Mouse (Mus musculus) neutrophil, adult 5-6 weeks (primary cell): ENCODE measurements around the gene St5. TPM values are rescaled to one million over a fixed set of nuclear protein-coding genes. Genes with fewer than 3 reads are reported as not detected.

Source experiments
- ATAC-seq: fragments of 151-379, 151-347 bp; 2 replicates; pipeline ENCODE4 v1.8.0; 2017; ENCODE audit warnings: mild to moderate bottlenecking, moderate TSS enrichment; ENCODE audit not compliant: insufficient number of reproducible peaks, poor library complexity, low FRiP score, severe bottlenecking; ENCODE audit errors: extremely low read depth
- total RNA-seq: library from RNA; stranded (forward); fragments of 200-1000 nt; gene quantifications from 2 replicates; pipeline ENCODE4 v1.2.3, GENCODE M21; 2017

St5 gene
- total RNA-seq, 1 experiment from 2014 or later = not detected

- no peak for ATAC-seq
Observed at GRCm38 (mm10) chr7:109545255-109545993, 158.0 kb downstream of the St5 start.

GRCm38 (mm10) chr7:109544792-109545191 lies 158.6 kb downstream of the St5 start:
- no peak for ATAC-seq

- no peak for ATAC-seq
Observed at GRCm38 (mm10) chr7:109542364-109542628, 161.1 kb downstream of the St5 start.

- no peak for ATAC-seq
Observed at GRCm38 (mm10) chr7:109541609-109542363, 161.6 kb downstream of the St5 start.

GRCm38 (mm10) chr7:109540902-109541301 lies 162.5 kb downstream of the St5 start:
- no peak for ATAC-seq

GRCm38 (mm10) chr7:109536451-109536946 lies 166.9 kb downstream of the St5 start:
- ATAC-seq = no peak

- no peak for ATAC-seq
Observed at GRCm38 (mm10) chr7:109534921-109535320, 168.5 kb downstream of the St5 start.

- ATAC-seq = no peak
Observed at GRCm38 (mm10) chr7:109533888-109534287, 169.5 kb downstream of the St5 start.

GRCm38 (mm10) chr7:109533129-109533528 lies 170.3 kb downstream of the St5 start:
- no peak for ATAC-seq

- no peak for ATAC-seq
Observed at GRCm38 (mm10) chr7:109532691-109533090, 170.7 kb downstream of the St5 start.

- no peak for ATAC-seq
Observed at GRCm38 (mm10) chr7:109531501-109531900, 171.9 kb downstream of the St5 start.

GRCm38 (mm10) chr7:109529741-109530140 lies 173.7 kb downstream of the St5 start:
- ATAC-seq = no peak

- ATAC-seq = no peak
Observed at GRCm38 (mm10) chr7:109528356-109528755, 175.0 kb downstream of the St5 start.

- ATAC-seq = no peak
Observed at GRCm38 (mm10) chr7:109527536-109527935, 175.9 kb downstream of the St5 start.

GRCm38 (mm10) chr7:109525740-109526663 lies 177.4 kb downstream of the St5 start:
- no peak for ATAC-seq

- no peak for ATAC-seq
Observed at GRCm38 (mm10) chr7:109524763-109525162, 178.6 kb downstream of the St5 start.

- no peak for ATAC-seq
Observed at GRCm38 (mm10) chr7:109524442-109524744, 179.0 kb downstream of the St5 start.

- no peak for ATAC-seq
Observed at GRCm38 (mm10) chr7:109523741-109524441, 179.5 kb downstream of the St5 start.

GRCm38 (mm10) chr7:109523304-109523703 lies 180.1 kb downstream of the St5 start:
- no peak for ATAC-seq
